Mouse (Mus musculus): ENCODE results near the gene Mindy2.
"Not testable (repeated sequence)": the region's sequence is repeated elsewhere in the genome, so short reads cannot be mapped to it uniquely, and the experiment has no call there.

The Mindy2 gene

GRCm38 (mm10) chr9:70578123-70578522 is 78.9 kb downstream of the Mindy2 start:
- no peak for DNase-seq

GRCm38 (mm10) chr9:70570351-70570750 is 86.6 kb downstream of the Mindy2 start:
- no peak for DNase-seq

DNA sequence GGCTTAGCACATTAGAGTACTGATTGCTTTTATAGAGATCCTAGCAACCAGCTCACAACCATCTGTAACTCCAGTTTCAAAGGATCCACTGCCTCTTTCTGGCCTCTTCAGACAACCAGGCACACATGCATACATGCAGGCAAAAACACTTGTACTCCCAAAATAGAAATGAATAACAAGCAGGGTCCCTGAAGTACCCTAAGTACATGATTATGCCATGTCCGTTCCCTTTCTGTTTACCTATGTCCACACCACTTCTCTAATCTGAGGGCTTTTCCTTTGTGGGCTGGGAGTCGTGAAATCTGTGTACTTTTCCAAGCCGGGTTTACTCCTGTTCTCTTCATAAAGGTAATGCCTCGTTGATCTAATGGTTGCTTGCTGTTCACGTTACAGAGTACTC is 89.3 kb downstream of the Mindy2 start:
- DNase-seq = no peak

- DNase-seq = no peak
Observed at GRCm38 (mm10) chr9:70562825-70563224, 94.1 kb downstream of the Mindy2 start.

DNA sequence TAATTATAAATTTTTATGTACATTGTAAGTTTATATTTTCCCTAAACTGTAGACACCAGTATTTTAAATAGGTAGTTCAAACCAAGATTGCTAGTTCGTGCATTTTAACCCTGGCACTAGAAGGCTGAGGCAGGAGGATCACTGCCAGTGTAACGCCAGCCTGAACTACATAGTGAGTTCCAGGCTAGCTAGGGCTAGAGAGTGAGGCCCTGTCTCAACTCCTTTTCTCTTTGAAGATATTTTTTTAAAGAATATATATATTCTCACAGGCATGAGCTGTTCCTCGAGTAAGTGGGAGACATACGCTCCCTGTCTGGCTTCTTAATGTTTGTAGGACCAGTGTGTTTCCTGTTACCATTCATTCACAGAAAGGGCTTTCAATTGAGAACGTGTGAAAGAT is 100.2 kb downstream of the Mindy2 start:
- DNase-seq = no peak

DNA sequence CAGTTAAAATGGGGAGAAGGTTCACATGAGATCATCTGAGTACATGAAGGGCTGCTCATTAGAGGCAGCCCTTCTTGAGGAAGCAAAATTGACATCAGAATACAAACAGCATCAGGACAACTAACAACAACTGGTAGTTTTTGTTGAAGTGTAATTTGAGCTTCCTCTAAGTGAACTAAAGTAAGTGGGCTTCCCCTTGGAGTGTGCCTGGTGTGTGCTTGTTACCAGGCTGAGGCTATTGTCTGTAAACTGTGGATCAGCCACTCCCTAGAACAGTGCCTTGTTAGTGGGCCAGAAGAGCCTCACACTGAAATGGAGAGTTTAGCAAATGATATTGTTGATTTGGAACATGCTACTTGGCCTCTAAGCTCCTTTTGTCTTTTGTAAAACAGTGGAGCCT is 101.5 kb downstream of the Mindy2 start:
- no peak for DNase-seq

DNA sequence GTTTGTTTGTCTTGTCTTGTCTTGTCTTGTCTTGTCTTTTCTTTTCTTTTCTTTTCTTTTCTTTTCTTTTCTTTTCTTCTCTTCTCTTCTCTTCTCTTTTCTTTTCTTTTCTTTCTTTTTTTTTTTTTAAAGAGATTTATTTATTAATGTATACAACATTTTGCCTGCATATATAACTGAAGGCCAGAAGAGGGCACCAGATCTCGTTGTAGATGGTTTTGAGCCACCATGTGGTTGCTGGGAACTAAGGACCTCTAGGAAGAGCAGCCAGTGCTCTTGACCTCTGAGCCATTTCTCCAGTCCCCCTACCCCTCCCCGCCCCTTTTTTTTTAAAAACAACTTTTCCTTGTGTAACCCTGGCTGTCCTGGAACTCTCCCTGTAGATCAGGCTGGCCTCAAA is 104.7 kb downstream of the Mindy2 start:
- not testable (repeated sequence) for DNase-seq

DNA sequence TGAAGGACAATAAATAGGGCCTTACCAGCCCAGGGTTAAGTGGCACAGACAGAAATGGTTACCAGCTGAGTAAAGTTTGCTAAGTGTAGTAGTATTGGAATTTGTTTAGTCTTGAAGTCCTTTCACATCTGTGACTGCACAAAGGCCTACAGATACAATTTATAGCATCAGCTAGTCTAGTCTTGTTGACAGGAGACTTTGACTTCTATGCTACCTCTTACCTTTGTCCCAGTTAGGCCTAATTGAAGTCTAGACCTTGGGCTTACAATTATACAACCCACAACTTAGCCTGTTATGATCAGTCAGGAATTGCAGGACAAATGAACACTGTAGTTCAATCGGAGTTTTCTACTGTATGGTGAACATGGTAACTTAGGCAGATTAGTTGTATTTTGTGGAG is 105.5 kb downstream of the Mindy2 start:
- no peak for DNase-seq

Data from right cerebral cortex, postnatal 14 days (tissue).